Mouse (Mus musculus) midbrain, embryonic 15.5 days (tissue): ENCODE measurements at regions not wholly inside any gene's neighbourhood (a gene's known extent, or its start where the extent isn't known, plus 50 kb on each side); places are given as distances from the start of the nearest gene placed in this dataset.
A peak's percentile ranks its signal among the peaks of the same experiment; 100 is the strongest.

ENCODE experiments used
- ATAC-seq: fragments of 200-750 bp; cut with Nextera tagmentation; replicated peaks from 2 replicates; pipeline ENCODE4 v1.8.0; 2017; ENCODE audit warnings: moderate TSS enrichment
- H3K27ac ChIP-seq: fragments of 300-500 bp; sonication (generic); 2 replicates; pipeline ENCODE4 v1.5.1; 2015; ENCODE audit warnings: mild to moderate bottlenecking, inconsistent platforms
- H3K27me3 ChIP-seq: fragments of 300-500 bp; sonication (generic); replicated peaks from 2 replicates; pipeline ENCODE4 v1.6.1; 2015; ENCODE audit warnings: inconsistent platforms
- H3K36me3 ChIP-seq: fragments of 300-500 bp; sonication (generic); replicated peaks from 2 replicates; pipeline ENCODE4 v1.6.1; 2015; ENCODE audit warnings: inconsistent platforms
- H3K4me1 ChIP-seq: fragments of 300-500 bp; sonication (generic); 2 replicates; pipeline ENCODE4 v1.6.1; 2015; ENCODE audit warnings: inconsistent platforms
- H3K4me2 ChIP-seq: fragments of 300-500 bp; sonication (generic); 2 replicates; pipeline ENCODE4 v1.6.1; 2015; ENCODE audit warnings: inconsistent platforms, mild to moderate bottlenecking, moderate library complexity
- H3K4me3 ChIP-seq: fragments of 300-500 bp; sonication (generic); 2 replicates; pipeline ENCODE4 v1.5.1; 2015; ENCODE audit warnings: mild to moderate bottlenecking, inconsistent platforms
- H3K9ac ChIP-seq: fragments of 300-500 bp; sonication (generic); 2 replicates; pipeline ENCODE4 v1.6.1; 2015; ENCODE audit warnings: mild to moderate bottlenecking, inconsistent platforms
- H3K9me3 ChIP-seq: fragments of 300-500 bp; sonication (generic); 2 replicates; pipeline ENCODE4 v1.6.1; 2016; ENCODE audit warnings: inconsistent platforms
- WGBS: fragments of 180-500 bp; shearing (Covaris S2); methylation state at CpG from one replicate; pipeline ENCODE4 v1.1.7; 2015; ENCODE audit warnings: mixed read lengths; 5-methylcytosine and 5-hydroxymethylcytosine counted together

DNA sequence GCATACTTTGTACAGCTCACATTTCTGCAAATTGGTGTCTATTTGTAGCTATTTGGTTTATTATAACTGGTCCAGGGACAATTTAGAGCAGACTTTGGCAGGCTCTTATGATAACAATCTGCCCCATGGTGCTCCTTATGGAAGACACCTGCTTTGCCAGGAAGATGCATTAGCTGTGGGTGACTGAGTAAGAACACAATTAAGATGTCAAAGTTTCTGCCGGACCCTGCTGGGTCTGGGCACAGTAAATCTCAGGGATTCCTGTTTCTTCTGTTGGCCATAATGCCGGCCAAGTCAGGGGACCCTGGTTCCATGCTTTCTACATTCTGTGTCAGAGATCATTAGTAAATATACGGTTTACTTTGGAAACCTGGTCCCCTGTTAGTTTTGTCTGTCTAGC is 353.7 kb downstream of the Ccser2 start:
- H3K4me2 ChIP-seq = no peak overlapping the region
- 92% methylated on average over 3 of the region's 3 CpGs for WGBS
- H3K9me3 ChIP-seq = no peaks in the 10 kb centered on the region
- no peaks in the 10 kb centered on the region for H3K27me3 ChIP-seq
- H3K27ac ChIP-seq = no peak overlapping the region
- no peak for ATAC-seq
- no peaks in the 10 kb centered on the region for H3K36me3 ChIP-seq
- no peaks in the 10 kb centered on the region for H3K4me1 ChIP-seq
- no peak overlapping the region for H3K4me3 ChIP-seq
- no peak overlapping the region for H3K9ac ChIP-seq

DNA sequence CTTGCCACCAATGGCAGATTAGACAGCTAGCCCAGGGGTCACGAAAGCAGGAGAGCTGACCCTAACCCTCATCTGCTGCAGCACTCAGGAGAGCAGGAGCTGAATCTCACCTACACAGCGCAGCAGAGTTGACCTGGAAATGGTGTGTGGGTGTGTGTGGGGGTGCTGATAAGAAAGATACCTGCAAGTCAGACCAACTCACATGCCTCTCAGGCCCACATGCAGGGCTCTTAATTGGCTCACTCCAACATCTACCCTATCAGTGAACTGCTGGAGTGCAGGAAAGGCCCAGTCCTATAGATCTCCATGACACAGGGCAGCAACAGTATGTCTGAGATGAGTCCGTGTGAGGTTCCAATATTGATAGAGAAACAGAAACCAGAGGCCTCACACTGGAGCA is 355.7 kb downstream of the Ccser2 start:
- no peaks in the 10 kb centered on the region for H3K4me1 ChIP-seq
- no peak for ATAC-seq
- WGBS = 94% methylated on average over 3 of the region's 3 CpGs
- H3K36me3 ChIP-seq = no peaks in the 10 kb centered on the region
- no peak overlapping the region for H3K9ac ChIP-seq
- H3K27me3 ChIP-seq = no peaks in the 10 kb centered on the region
- no peaks in the 10 kb centered on the region for H3K9me3 ChIP-seq
- no peak overlapping the region for H3K4me3 ChIP-seq
- H3K27ac ChIP-seq = no peak overlapping the region
- no peak overlapping the region for H3K4me2 ChIP-seq

DNA sequence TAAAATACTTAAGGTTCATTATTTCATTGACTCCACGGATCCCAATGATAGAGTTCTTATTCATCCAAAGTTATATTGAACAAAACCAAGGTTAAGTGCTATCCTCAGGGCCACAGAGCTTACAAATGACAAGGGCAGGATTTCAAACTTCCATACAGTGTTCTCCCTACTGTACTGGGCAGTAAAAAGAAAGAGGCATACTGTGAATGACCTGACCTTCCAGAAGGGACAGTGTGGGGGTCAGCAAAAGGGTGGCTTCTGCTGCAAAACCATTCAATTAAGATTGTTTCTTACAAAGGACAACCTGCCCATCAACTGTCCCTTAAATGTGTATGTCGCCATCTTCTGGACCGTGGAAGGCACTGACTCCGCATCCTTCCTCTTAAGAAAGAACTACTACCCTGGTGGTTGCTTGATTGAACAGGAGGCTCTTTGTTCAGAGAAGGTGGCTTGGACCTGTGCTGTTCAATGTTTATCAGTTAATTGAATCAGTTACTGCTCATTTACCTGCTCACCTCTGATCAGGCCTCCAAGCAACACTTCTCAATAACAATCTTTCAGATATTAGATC is 384.4 kb downstream of the Ccser2 start:
- Histone ChIP-seq H3K4me2 (no peak overlapping the region), H3K4me1 (peaks cover 3% of the 10 kb centered on the region; the same call in 1 of the 2 replicates), H3K9ac (no peak overlapping the region), H3K27me3 (no peaks in the 10 kb centered on the region), H3K9me3 (no peaks in the 10 kb centered on the region), H3K36me3 (no peaks in the 10 kb centered on the region), H3K4me3 (no peak overlapping the region), H3K27ac (no peak overlapping the region)
- WGBS = 58% methylated on average over 4 of the region's 4 CpGs
- peak; percentile 30; the same call in 1 of the 2 replicates for ATAC-seq

DNA sequence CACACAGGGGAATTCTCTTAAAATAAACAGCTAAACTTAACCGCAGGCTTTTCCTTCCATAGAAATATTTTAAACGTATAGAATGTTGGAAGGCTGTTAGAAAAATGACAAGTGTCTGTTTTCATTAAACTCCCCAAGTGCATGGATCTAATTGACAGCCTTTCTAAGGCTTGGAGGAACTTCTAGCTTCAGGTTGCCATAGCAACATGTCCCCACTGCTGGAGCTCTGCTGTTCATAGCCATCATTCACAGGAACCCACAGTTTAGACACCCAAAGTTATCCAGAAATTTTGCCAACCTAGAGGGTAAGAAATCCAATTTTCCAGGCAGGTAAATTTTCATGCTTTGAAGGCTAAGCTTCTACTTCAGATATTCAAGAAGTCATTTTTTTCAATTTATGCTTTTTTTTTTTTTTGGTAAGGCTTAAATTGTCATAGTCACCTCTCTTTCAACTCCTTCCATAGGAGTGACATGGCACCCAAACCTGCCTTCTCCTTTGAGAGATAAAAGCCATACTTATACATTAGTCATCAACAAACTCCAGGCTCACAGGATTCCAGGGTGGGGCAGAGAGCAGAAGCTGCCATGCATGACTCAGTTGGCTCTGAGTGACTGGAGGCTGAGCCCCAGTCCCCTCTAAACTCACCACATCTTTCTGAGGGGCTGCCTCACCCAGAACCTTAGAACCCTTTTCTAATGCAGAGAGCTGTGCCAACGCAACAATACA is 385.1 kb downstream of the Ccser2 start:
- Histone ChIP-seq H3K4me2 (no peak overlapping the region), H3K36me3 (no peaks in the 10 kb centered on the region), H3K4me3 (no peak overlapping the region), H3K4me1 (peaks cover 3% of the 10 kb centered on the region; the same call in 1 of the 2 replicates), H3K27ac (no peak overlapping the region), H3K27me3 (no peaks in the 10 kb centered on the region), H3K9me3 (no peaks in the 10 kb centered on the region), H3K9ac (no peak overlapping the region)
- WGBS = 59% methylated on average over 3 of the region's 3 CpGs
- ATAC-seq = peak; percentile 87; the same call in 1 of the 2 replicates

DNA sequence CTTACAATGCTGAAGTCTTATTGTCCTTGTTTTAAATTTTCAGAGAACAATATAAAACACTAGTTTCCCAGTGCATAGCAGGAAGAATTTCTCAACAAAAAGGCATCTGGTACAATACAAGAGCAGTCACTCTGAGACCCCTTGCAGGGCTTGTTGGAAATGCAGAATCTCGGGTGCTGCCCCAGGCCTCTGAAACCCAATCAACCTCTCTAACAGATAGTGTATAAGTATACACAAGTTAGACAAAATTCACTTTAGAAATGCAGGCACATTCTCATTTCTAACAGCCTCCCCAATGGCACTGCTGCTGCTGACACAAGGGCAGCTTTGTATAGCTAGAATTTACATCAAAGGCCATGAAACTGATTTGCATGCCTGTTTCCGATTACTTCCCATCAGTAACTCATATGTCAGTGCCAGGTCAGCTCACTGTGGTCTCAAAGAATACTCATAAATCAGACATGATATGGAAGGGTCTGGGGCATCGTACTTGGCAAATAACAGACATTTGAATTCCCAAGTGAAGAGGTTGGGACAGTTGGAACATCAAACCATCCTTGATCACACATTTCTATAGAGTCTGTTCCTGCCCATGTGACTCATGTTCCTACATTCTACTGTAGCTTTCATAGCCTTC is 405.2 kb downstream of the Ccser2 start:
- Histone ChIP-seq H3K4me1 (no peaks in the 10 kb centered on the region), H3K27me3 (no peaks in the 10 kb centered on the region), H3K9ac (no peak overlapping the region), H3K9me3 (no peaks in the 10 kb centered on the region), H3K4me2 (no peak overlapping the region), H3K27ac (no peak overlapping the region), H3K4me3 (no peak overlapping the region), H3K36me3 (no peaks in the 10 kb centered on the region)
- WGBS = 47% methylated on average over 3 of the region's 3 CpGs
- ATAC-seq = no peak

DNA sequence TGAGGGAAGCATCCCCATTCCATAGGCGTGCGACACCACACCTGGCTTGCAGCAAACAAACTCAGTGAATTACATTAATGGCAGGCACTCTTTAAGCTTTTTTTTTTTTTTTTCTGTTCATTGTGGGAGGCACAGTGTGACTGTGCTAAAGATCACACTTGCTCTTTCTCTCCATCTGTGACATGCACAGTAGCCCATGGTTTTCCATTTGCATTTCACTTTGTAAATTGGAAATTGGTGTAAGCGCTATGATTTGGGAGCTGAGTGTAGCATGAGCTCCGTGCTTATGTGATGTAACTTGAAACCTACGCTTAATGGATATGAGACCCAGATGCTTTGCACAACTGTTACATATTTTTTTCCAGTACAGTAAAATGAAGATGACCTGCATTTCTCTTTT is 431.2 kb downstream of the Ccser2 start:
- Histone ChIP-seq H3K9me3 (no peaks in the 10 kb centered on the region), H3K4me1 (no peaks in the 10 kb centered on the region), H3K27ac (no peak overlapping the region), H3K4me2 (no peak overlapping the region), H3K4me3 (no peak overlapping the region), H3K36me3 (no peaks in the 10 kb centered on the region), H3K27me3 (no peaks in the 10 kb centered on the region), H3K9ac (no peak overlapping the region)
- WGBS = 85% methylated on average over 5 of the region's 5 CpGs
- no peak for ATAC-seq

DNA sequence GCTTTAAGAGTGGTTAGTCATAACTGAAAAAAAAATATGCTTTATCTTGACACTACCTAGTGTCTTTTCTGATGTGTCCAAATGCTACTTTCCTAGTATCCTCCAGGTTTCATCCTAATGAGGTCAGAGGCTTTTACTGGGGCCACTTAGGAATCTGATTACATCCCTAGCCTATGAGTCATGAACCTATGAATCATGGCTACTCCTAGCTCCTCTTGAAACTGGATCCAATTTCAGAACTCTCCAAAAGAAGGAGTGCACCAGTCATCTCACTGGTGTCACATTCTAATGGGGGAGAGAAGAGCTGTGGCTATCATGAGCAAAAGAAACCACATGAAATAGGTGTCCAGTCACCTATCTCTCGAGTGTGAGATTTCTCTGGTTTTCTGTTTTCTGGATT is 432.6 kb downstream of the 4930474N05Rik start:
- H3K27me3 ChIP-seq = no peaks in the 10 kb centered on the region
- H3K9me3 ChIP-seq = no peaks in the 10 kb centered on the region
- H3K36me3 ChIP-seq = no peaks in the 10 kb centered on the region
- H3K4me1 ChIP-seq = no peaks in the 10 kb centered on the region
- no peak overlapping the region for H3K4me2 ChIP-seq
- 93% methylated on average over 1 of the region's 1 CpGs for WGBS
- ATAC-seq = no peak
- H3K4me3 ChIP-seq = no peak overlapping the region
- no peak overlapping the region for H3K9ac ChIP-seq
- H3K27ac ChIP-seq = no peak overlapping the region

DNA sequence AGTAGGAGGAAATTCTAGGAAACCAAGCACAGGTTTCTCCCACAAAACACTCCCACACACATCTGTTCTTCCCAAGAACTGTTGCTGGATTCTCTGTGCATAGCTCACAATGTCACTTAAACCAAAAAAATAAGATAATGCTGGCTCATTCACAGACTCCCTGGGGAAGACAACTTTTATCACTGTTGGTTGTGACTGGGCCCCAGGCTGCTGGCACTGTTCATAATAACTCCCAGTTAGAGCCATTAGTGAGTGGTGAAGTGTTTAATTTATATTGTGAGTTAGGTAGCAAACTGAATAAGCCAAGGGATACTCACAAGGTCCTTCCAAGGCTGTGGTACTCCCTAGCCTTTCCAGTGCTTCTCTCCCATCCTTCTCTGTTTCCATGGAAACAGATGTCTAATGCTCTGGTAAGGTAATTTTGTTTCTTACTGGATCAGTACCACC is 430.9 kb downstream of the 4930474N05Rik start:
- no peaks in the 10 kb centered on the region for H3K4me1 ChIP-seq
- no peak overlapping the region for H3K4me3 ChIP-seq
- no peaks in the 10 kb centered on the region for H3K27me3 ChIP-seq
- H3K4me2 ChIP-seq = no peak overlapping the region
- ATAC-seq = 0 out of 2 replicates have a peak, but pooled peaks have one; percentile 48
- H3K9ac ChIP-seq = no peak overlapping the region
- no peaks in the 10 kb centered on the region for H3K36me3 ChIP-seq
- H3K27ac ChIP-seq = no peak overlapping the region
- no peaks in the 10 kb centered on the region for H3K9me3 ChIP-seq

DNA sequence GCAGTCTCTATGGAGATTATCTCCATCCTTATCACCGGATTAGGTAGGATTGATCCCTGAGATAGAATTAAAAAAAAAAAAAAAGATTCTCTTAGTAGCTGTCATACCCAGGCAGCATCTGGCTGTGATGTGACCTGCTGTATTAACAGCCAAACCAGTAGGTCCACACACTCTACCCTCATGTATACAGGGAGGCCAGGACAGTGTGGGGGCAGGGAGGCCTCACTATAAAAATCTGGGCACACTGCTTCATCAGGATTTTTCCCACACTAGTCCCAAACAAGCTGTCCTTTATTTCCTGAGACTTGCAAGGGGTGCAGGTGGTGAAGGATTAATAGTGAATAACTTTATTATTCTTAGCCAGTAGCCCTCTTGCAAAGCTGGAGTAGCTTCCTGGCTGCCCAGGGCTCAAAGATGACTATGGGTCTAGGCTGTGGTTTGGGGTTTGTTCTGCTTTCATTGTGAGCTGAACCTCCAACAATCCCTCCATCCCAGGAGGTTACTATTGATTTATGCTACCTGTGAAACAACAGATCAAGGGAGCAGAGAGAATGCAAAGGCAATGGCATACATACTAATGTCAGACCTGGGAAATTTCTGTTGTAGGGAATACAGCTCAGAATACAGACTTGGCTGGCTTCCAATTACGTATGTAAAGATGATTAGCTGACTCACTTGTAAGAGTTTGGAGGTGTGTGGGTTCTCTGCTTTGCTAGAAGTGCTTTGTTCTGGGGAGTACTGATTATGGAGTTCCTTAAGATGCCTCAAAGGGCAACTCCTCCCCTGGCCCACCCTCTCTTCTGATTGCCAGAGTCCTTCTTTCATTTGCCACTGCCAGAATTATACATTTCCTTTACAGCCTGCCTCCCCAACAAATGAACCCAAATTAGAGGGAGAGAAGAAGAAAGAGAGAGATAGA is 407.6 kb downstream of the 4930474N05Rik start:
- 0 out of 2 replicates have a peak, but pooled peaks have one; percentile 45 for ATAC-seq
- H3K4me1 ChIP-seq = peaks cover 3% of the 10 kb centered on the region; the same call in 1 of the 2 replicates
- H3K27ac ChIP-seq = no peak overlapping the region
- no peak overlapping the region for H3K9ac ChIP-seq
- H3K9me3 ChIP-seq = no peaks in the 10 kb centered on the region
- no peak overlapping the region for H3K4me2 ChIP-seq
- H3K36me3 ChIP-seq = no peaks in the 10 kb centered on the region
- no peak overlapping the region for H3K4me3 ChIP-seq
- H3K27me3 ChIP-seq = no peaks in the 10 kb centered on the region
- WGBS = 62% methylated on average over 2 of the region's 2 CpGs

DNA sequence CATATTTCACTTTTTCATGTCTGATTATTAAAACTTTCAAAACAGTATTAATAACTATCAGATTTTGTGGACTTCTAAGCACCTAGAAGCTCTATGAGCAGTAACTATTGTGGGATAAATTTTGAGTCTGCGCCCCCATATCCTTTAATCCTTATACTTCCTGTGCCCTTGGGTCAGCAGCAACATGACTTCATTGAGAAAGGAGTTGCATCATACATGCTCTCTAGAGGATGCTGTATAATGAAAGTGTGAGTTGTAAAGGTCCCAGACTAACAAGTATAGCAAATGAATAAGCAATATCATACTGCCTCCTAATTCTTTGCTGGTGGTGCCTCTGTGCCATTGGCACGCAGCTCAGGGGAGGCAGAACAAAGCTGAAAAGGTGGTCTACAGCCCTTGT is 404.6 kb downstream of the 4930474N05Rik start:
- ATAC-seq = no peak
- WGBS = 90% methylated on average over 2 of the region's 2 CpGs

DNA sequence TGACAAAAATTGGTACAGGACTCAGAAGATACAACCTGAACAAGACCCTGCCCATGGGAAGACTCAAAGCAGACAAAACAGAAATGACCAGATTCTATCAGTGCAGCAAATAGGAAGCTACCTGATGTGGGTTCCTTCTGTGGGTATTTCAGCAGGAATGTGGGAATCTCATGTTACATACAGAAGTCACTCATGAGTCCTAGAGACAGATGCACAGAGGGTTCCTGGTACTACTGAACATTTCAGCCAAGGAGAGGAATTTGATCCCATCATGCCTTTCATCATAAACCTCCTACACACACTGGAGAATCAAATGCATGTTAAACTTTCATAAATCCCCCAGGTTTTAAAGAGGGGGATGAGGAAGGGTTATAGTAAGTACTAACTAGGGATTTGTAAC is 390.8 kb downstream of the 4930474N05Rik start:
- Histone ChIP-seq H3K9me3 (no peaks in the 10 kb centered on the region), H3K27ac (no peak overlapping the region), H3K4me1 (no peaks in the 10 kb centered on the region), H3K4me3 (no peak overlapping the region), H3K4me2 (no peak overlapping the region), H3K36me3 (no peaks in the 10 kb centered on the region), H3K27me3 (no peaks in the 10 kb centered on the region), H3K9ac (no peak overlapping the region)
- no peak for ATAC-seq

More for the DNA sequence above, 404.6 kb downstream of the 4930474N05Rik start:
- peaks cover 3% of the 10 kb centered on the region; the same call in 1 of the 2 replicates for H3K4me1 ChIP-seq
- no peaks in the 10 kb centered on the region for H3K27me3 ChIP-seq
- H3K4me3 ChIP-seq = no peak overlapping the region
- no peak overlapping the region for H3K27ac ChIP-seq
- no peak overlapping the region for H3K9ac ChIP-seq
- H3K9me3 ChIP-seq = no peaks in the 10 kb centered on the region
- H3K36me3 ChIP-seq = no peaks in the 10 kb centered on the region
- H3K4me2 ChIP-seq = no peak overlapping the region

DNA sequence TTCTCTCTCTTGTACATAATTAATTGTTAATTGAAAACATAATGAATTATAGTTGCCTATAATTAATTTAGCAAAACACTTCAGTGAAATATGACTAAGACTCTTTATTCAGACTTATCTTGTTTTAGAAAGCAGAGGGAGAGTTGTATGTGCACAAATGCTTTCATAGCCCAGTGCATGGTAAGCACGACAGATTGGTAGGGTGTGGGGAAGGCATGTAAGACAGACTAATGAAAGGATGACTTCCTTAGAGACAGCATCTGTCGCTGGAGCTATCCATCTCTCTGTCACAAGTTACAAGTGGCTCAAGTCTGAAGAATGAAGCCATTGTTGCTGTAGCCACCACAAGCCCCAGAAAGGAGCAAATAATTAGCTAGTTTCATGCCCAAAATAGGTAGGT is 376.9 kb downstream of the 4930474N05Rik start:
- no peaks in the 10 kb centered on the region for H3K9me3 ChIP-seq
- no peak overlapping the region for H3K4me2 ChIP-seq
- H3K27me3 ChIP-seq = no peaks in the 10 kb centered on the region
- no peak overlapping the region for H3K4me3 ChIP-seq
- H3K36me3 ChIP-seq = no peaks in the 10 kb centered on the region
- no peak for ATAC-seq
- H3K27ac ChIP-seq = no peak overlapping the region
- WGBS = 78% methylated on average over 2 of the region's 2 CpGs
- H3K4me1 ChIP-seq = no peaks in the 10 kb centered on the region
- H3K9ac ChIP-seq = no peak overlapping the region
